Mouse (Mus musculus): ENCODE measurements around the gene Mapkapk2.

- no peak for TF ChIP-seq GATA1 (IDR thresholded peaks at IDR 0.05; ENCODE audit: low read length)
- TF ChIP-seq TAL1 (IDR thresholded peaks at IDR 0.05; ENCODE audit: low read length) = no peak
Measured at GRCm38 (mm10) chr1:131020425-131021310, 77.0 kb downstream of the Mapkapk2 start.
